Mouse (Mus musculus): ENCODE measurements around the gene Smcr8.

GRCm38 (mm10) chr11:60776107-60776828 lies 1.1 kb upstream of the Smcr8 start:
- TF ChIP-seq CTCF (IDR thresholded peaks at IDR 0.05; ENCODE audit: low read depth), result no peak
- no peak for TF ChIP-seq EP300 (IDR thresholded peaks at IDR 0.05; ENCODE audit: low read depth)
